Mouse (Mus musculus) large intestine, adult 2 months (tissue): Measurements from ENCODE around the gene Sp140. TPM values are rescaled to one million over a fixed set of nuclear protein-coding genes. Genes with fewer than 3 reads are reported as not detected.
"Not testable (repeated sequence)": the region's sequence is repeated elsewhere in the genome, so short reads cannot be mapped to it uniquely, and the experiment has no call there.

ENCODE experiments used
- DNase-seq: peaks from one replicate; pipeline ENCODE4 v3.0.0-alpha.2; 2012; ENCODE audit warnings: low read depth, low spot score
- WGBS: fragments of 180-500 bp; shearing (Covaris S2); methylation state at CpG from one replicate; pipeline ENCODE4 v1.1.7; 2018; 5-methylcytosine and 5-hydroxymethylcytosine counted together
- polyA plus RNA-seq: library from polyadenylated mRNA; depleted of rRNA; stranded (reverse); fragments of >200 nt; gene quantifications from 2 replicates; pipeline ENCODE4 v1.2.3, GENCODE M21; 2012; rRNA removed

Gene Sp140
- polyA plus RNA-seq = 6.2 and 8.7 TPM in 2 replicates

- WGBS = 70% methylated on average over 1 of the region's 5 CpGs
These were observed at the start of gene Sp140 for GRCm38 (mm10) chr1:85600078-85600477. TSS of gene Sp140 (plus strand) at chr1:85600378.

DNA sequence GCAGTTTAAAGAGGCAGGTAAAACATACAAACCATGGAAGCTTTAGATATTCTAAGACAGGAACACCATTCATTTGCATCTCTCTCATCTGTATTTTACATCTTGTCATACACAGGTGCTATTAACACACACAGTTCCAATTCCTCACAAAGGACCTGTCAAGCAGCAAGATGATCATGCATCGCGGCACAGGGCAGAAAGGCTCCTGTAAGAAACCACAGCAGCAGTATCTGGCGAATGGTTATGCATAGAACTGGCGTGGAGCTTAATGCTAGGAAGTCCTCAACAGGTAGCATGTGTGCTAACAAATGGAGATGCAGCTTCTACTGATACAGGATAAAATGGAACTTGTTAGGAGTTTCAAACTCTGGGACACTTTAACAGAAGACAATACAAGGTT, 44.9 kb upstream of the Sp140 start:
- not testable (repeated sequence) for DNase-seq

More at GRCm38 (mm10) chr1:85600078-85600477, at the start of gene Sp140:
- not testable (repeated sequence) for DNase-seq

GRCm38 (mm10) chr1:85573554-85573953, 26.6 kb upstream of the Sp140 start:
- DNase-seq = not testable (repeated sequence)
- WGBS = 70% methylated on average over 4 of the region's 4 CpGs

More for the DNA sequence above, 44.9 kb upstream of the Sp140 start:
- WGBS = 82% methylated on average over 4 of the region's 4 CpGs

DNA sequence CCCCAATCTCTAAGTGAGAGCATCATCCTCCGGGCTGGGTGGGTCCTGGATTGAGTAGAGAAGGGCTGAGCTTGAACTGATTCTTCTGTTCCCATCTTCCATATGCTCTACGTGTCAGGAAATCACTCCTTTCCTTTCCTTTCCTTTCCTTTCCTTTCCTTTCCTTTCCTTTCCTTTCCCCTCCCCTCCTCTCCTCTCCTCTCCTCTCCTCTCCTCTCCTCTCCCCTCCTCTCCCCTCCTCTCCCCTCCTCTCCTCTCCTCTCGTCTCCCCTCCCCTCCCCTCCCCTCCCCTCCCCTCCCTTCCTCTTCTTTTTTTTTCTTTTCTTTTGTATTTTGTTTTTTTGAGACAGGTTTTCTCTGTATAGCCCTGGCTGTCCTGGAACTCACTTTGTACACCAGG, 24.8 kb upstream of the Sp140 start, which contains the start of gene G530012D18Rik:
Gene G530012D18Rik (plus strand): TSS at position 301 of the 400 bp plus-strand sequence.
- WGBS = 70% methylated on average over 2 of the region's 3 CpGs
- not testable (repeated sequence) for DNase-seq

- not testable (repeated sequence) for DNase-seq
- 47% methylated on average over 3 of the region's 3 CpGs for WGBS
These were observed 21.7 kb upstream of the Sp140 start for GRCm38 (mm10) chr1:85578372-85579010.

DNA sequence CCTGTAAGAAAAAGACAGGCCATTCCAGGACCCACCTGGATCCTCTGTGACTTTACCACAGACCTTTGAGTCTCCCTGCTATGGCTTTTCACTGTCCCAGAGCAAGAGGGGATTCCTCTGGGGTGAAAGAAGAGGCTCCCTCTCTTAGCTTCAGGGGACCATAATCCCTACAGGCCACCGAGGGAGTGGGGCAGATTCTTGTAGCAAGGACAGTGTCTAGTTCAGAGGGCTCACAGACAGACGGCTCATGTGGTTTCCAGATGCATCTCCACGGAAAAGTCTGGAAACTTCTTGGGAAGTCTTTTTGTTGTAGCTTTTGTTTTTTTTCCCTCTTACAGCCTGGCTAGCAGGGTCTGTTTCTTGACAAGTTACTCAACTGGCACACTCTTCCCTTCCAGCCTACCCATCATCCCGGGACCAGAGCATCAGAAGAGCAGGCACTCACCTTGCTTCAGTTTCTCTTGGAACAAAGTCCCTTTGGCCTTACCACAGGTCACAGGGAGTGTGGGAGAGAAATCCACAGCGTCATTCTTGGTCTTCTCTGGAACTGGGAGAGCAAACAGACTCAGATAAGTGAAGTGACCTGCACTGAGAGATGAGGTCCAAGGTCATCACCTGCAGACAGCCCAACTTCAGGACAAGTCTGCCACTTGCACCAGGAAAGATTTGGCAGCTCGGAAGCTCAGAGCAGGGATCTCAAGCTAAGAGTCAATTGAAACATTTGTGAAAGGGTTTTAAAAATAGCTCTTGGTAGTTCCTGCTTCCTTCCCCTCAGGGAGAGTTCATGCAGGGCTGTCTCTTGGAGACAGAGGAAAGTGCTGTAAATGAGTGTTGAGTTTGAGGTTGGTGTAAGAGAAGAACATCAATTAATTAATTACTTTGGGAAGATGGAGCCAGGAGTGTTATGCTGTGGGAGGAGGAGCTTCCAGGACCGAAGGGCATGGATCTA, 20.7 kb upstream of the Sp140 start:
- DNase-seq = not testable (repeated sequence)
- WGBS = 70% methylated on average over 6 of the region's 7 CpGs

GRCm38 (mm10) chr1:85580148-85580534, 20.0 kb upstream of the Sp140 start:
- DNase-seq = not testable (repeated sequence)
- WGBS = 67% methylated on average over 3 of the region's 4 CpGs

GRCm38 (mm10) chr1:85580578-85580977, 19.6 kb upstream of the Sp140 start:
- not testable (repeated sequence) for DNase-seq
- 64% methylated on average over 3 of the region's 3 CpGs for WGBS

DNA sequence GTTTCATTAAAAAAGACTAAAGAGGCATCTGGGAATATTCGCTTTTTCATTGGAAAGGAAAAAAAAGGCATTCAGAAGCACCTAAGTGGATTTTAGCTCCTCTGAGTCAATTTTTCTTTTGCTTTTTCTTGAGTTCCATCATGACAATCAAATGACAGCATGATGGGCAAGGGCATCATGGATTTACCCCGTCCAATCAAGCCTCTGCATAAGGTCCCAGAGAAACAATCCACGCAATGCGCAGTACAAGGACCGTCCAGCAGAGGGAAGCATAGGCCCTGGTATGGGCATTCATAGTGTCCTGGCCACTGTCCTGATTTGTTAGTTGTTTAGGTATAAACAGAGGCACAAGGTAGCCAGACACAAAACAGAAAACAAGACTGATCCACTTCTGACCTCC, 18.7 kb upstream of the Sp140 start:
- WGBS = 24% methylated on average over 5 of the region's 5 CpGs
- DNase-seq = not testable (repeated sequence)

DNA sequence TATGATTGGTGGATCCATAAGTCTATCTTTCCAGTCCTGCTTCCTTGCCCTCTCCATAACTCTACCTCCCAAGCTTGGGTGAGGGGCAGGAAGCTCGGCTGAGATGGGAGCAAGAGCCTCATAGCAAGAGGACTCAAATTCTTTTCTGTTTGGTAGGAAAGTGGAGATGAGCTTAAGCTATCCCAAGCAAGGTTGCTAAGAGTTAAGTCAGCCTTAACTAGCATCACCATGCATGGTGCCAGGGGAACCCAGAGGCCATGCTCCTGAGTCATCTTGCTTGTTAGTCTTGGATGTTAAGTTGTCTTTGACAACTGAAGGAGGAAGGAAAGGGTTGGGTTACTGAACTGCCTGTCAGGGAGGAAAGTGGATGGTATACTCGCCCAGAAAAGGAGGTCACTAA, 11.5 kb upstream of the Sp140 start:
- WGBS = 73% methylated on average over 1 of the region's 2 CpGs
- not testable (repeated sequence) for DNase-seq

GRCm38 (mm10) chr1:85592526-85592925, 7.7 kb upstream of the Sp140 start:
- WGBS = 80% methylated on average over 8 of the region's 8 CpGs
- DNase-seq = not testable (repeated sequence)

- not testable (repeated sequence) for DNase-seq
- 57% methylated on average over 17 of the region's 17 CpGs for WGBS
These were observed 1.7 kb upstream of the Sp140 start, which contains the start of gene Sp110 for GRCm38 (mm10) chr1:85598271-85599012. TSS of gene Sp110 (minus strand) at chr1:85598817.

DNA sequence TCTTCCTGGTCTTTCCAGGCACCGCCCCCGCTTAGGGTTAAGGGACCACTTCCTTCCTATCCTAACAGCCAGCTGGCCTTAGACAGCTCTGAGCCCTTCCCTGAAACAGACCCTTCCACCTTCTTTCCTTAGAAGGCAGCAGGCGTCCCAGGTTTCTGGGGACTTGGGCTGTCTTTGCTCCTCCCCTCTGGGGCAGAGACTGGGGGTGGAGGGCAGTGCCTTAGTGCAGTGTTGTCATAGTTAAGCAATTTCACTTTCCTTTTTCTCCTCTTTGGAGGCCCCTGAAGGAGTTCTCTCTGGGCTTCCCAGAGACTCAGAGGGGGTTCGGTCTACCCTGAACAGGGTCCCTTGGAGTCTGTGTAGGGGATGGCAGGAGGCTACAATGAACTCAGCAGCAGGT, 616 bp downstream of the Sp140 start:
- DNase-seq = not testable (repeated sequence)
- WGBS = 51% methylated on average over 4 of the region's 4 CpGs

DNA sequence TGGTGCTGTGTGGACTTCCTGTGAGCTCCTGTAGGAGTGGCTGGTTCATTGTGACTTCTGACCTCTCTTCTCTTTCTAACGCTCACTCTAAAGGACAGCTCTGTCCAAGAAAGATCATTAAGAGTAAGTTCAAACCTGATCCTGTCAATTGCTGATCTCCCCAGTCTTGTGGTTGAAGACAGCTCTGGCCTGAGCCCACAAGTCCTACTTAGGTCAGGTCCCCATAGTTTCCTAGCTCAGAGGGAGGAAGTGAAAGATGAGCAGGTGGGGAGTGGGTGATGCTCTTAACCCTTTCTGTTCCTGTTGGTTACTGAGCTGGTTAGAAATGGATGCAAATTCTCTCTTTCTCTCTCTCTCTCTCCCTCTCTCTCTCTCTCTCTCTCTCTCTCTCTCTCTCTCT, 4.2 kb downstream of the Sp140 start:
- WGBS = 43% methylated on average over 1 of the region's 1 CpGs
- DNase-seq = not testable (repeated sequence)

GRCm38 (mm10) chr1:85608361-85608760, 8.2 kb downstream of the Sp140 start:
- DNase-seq = not testable (repeated sequence)
- 72% methylated on average over 4 of the region's 4 CpGs for WGBS

GRCm38 (mm10) chr1:85610581-85610980, 10.4 kb downstream of the Sp140 start:
- no CpG with 5 or more reads among the region's 4 CpGs for WGBS
- DNase-seq = not testable (repeated sequence)

DNA sequence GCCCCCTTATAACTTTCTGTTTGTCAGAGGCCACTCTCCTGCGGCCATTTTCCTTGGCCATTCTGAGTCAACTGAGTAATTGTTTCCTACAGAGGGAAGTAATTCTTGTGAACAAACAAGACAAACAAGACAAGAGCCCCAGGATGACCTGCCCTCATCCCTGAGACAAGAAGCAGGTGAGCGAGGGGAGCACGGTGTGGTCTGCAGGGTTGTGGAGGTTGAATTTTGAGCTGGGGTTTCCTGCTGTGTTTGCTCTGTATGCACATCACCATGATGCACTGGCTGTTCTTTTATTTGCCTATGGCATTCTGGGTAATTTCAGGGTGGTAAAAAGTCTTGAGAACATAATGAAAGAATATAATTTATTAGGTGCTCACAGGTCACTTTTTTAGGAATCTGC, 14.9 kb downstream of the Sp140 start:
- 83% methylated on average over 3 of the region's 3 CpGs for WGBS

DNA sequence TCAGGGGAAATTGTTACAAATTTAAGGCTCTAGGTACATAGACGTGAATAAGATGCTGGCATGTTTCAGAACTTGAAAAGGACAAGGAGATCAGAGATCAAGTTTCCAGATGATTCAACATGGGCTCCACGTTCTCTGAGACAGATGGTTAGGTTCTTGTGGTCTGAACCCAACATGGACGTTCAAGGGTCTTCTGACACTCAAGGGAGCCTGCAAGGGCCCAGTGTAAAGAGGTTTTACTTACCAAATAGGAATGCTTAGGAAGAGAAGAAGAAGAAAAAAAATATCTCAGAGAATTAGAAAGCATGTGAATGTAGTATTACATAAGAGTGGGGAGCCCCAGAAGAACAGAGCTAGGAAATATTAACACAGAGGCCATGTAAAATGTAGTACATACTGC, 15.6 kb downstream of the Sp140 start:
- 57% methylated on average over 3 of the region's 3 CpGs for WGBS

More for the DNA sequence above, 14.9 kb downstream of the Sp140 start:
- not testable (repeated sequence) for DNase-seq

DNA sequence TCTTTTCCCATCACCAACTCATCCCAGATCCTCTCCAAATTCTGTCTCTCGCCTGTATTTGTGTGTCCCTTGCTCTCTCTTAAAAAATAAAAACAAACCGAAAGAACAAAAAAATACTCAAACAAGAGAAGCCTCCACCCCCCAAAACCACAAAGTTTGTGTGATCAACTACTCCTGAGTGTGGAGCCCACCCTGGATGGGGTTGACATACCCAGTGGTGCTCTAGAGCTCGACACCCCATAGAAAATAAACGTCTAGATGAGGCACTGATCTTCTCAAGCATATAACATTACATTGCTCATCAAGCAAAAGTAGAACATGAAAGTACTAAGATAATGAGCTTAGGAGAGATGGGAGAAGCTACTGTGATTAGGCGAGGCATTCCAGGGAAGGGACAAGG, 17.0 kb downstream of the Sp140 start:
- WGBS = 56% methylated on average over 4 of the region's 5 CpGs
- DNase-seq = not testable (repeated sequence)

More for the DNA sequence above, 15.6 kb downstream of the Sp140 start:
- not testable (repeated sequence) for DNase-seq
